Mouse (Mus musculus): ENCODE results near the gene Pikfyve.

DNA sequence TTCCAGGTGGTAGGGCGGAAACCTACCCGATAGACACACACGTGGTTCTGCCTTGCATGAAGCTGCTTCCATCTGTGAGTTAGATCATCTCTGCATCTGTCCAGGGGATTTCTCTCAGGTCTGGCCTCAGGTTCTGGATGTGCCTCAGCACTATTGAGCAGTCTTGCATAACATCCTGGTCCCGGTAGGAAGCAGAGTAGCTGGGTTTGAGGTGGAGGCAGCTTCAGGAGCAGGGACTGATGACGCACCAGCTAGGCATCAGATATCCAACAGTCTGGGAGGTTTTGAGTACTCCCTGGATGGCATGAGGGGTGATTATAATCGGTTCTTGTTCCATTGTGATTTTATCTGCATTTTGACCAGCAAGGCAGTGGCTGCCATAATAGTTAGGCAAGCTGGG, 48.9 kb upstream of the Pikfyve start:
- TF ChIP-seq POLR2A (IDR thresholded peaks at IDR 0.05; ENCODE audit: extremely low read depth, insufficient read depth, low read length) (no peak), CTCF (IDR thresholded peaks at IDR 0.05; ENCODE audit: low read depth, low read length) (no peak)
